ENCODE assay signal across 8 mouse cellular contexts in the genomic region with DNA sequence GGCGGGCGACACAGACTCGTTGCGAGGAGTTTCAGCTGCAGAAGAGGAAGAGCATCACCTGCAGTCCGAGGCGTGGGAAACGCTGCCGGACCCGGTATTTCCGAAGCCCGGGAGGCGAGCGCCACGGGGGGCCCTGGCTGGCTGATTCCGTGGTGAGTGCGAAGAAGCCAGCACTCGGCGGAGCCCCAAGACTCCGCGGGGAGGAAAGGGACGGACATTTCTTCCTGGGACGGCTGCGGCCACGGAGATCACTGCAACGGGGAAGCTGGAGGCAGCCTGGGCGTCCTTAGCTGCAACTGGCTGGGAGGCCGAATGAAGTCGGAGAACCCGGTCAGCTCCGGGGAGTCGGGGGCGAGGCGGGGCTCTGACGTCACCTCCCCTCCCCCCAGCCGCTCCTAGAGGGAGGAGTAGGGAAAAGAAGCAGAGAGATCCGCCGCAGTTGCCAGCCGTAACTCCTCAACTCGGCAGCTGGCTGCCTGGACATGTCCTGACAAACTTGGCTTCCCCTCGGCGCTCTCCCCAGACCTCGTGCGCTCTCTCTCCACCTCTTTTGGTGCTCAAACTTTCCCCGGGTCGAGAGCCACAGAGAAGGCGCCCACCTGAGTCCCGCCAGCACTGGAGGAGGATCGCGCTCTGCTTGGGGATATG. TPM values are rescaled to one million over a fixed set of nuclear protein-coding genes. Genes with fewer than 3 reads are reported as not detected.
A peak's percentile ranks its signal among the peaks of the same experiment; 100 is the strongest.
DNase-seq lines count a peak whose midpoint lies in the region; ATAC-seq lines count a peak whose summit lies in the region.

Fat1 (plus strand) TSS at position 598 of the 648 bp plus-strand sequence.

- no peaks in the 10 kb centered on the region for H3K9me3 ChIP-seq in intestine, embryonic 14.5 days (ENCODE audit: control insufficient read depth, low read length)
- H3K9me3 ChIP-seq in midbrain, embryonic 11.5 days (ENCODE audit: control insufficient read depth, low read length), result no peaks in the 10 kb centered on the region
- no peaks in the 10 kb centered on the region for H3K9me3 ChIP-seq in stomach, embryonic 14.5 days (ENCODE audit: control insufficient read depth, low read depth, low read length)

- peak within 1 kb of the TSS; percentile 95 for H3K27ac ChIP-seq in intestine, embryonic 14.5 days (ENCODE audit: low read depth)
- H3K27ac ChIP-seq in midbrain, embryonic 11.5 days (ENCODE audit: low read depth, low read length), result peak within 1 kb of the TSS; percentile 80
- H3K27ac ChIP-seq in stomach, embryonic 14.5 days (ENCODE audit: low read length), result peak within 1 kb of the TSS; percentile 97

- peak; percentile 74 for ATAC-seq in intestine, embryonic 14.5 days (replicated peaks; ENCODE audit: low FRiP score, low TSS enrichment, low read depth)
- ATAC-seq in midbrain, embryonic 11.5 days (ENCODE audit: low FRiP score), result peak; percentile 73
- ATAC-seq in stomach, embryonic 14.5 days (ENCODE audit: insufficient number of reproducible peaks, insufficient read depth, low FRiP score, low read depth), result peak; percentile 76
- no peak for ATAC-seq in activated CD4-positive, CD25-positive, alpha-beta regulatory T cell, adult 4 months

- no peaks in the 10 kb centered on the region for H3K27me3 ChIP-seq in intestine, embryonic 14.5 days (replicated peaks; ENCODE audit: control insufficient read depth, insufficient read depth, low read length)
- H3K27me3 ChIP-seq in midbrain, embryonic 11.5 days (ENCODE audit: control insufficient read depth, insufficient read depth, low read length), result no peaks in the 10 kb centered on the region
- H3K27me3 ChIP-seq in stomach, embryonic 14.5 days (ENCODE audit: control insufficient read depth, insufficient read depth, low read length), result no peaks in the 10 kb centered on the region

- H3K4me2 ChIP-seq in intestine, embryonic 14.5 days (ENCODE audit: low read length), result peak within 1 kb of the TSS; percentile 69
- peak within 1 kb of the TSS; percentile 81 for H3K4me2 ChIP-seq in midbrain, embryonic 11.5 days
- peak within 1 kb of the TSS; percentile 73 for H3K4me2 ChIP-seq in stomach, embryonic 14.5 days (replicated peaks; ENCODE audit: low read depth, low read length)

- under 1% methylated on average over 49 of the region's 49 CpGs for WGBS in intestine, embryonic 14.5 days
- WGBS in midbrain, embryonic 11.5 days, result under 1% methylated on average over 47 of the region's 49 CpGs
- WGBS in stomach, embryonic 14.5 days, result under 1% methylated on average over 47 of the region's 49 CpGs

- H3K4me1 ChIP-seq in intestine, embryonic 14.5 days (replicated peaks; ENCODE audit: control insufficient read depth, insufficient read depth, low read length), result peaks cover 11% of the 10 kb centered on the region
- H3K4me1 ChIP-seq in midbrain, embryonic 11.5 days (ENCODE audit: control insufficient read depth, insufficient read depth, low read length), result peaks cover 5% of the 10 kb centered on the region; the same call in 1 of the 2 replicates
- H3K4me1 ChIP-seq in stomach, embryonic 14.5 days (ENCODE audit: control insufficient read depth, insufficient read depth, low read length), result 0 out of 2 replicates have a peak, but pooled peaks cover 5% of the 10 kb centered on the region

- intact Hi-C loops in gastrocnemius, postnatal 36 days (cut with DNase I), result loop anchor here (5.0 kb wide), 3 partner anchors 42 to 77 kb away; no protein-coding TSS in a partner anchor
- intact Hi-C loops in left cerebral cortex, postnatal 25 days (cut with DNase I), result loop anchor here (10.0 kb wide), 4 partner anchors 300 to 1560 kb away; no protein-coding TSS in a partner anchor

- peak within 1 kb of the TSS; percentile 81 for H3K4me3 ChIP-seq in intestine, embryonic 14.5 days (ENCODE audit: low read depth, low read length)
- H3K4me3 ChIP-seq in midbrain, embryonic 11.5 days (ENCODE audit: low read depth, low read length), result peak within 1 kb of the TSS; percentile 62
- peak within 1 kb of the TSS; percentile 76 for H3K4me3 ChIP-seq in stomach, embryonic 14.5 days (ENCODE audit: low read depth, low read length)

- DNase-seq in adrenal gland, postnatal 36 days, result peak; percentile 94 to 95
- peak; percentile 91 for DNase-seq in embryo, embryonic 11 days
- peak; percentile 77 to 78 for DNase-seq in gastrocnemius, postnatal 36 days
- peak; percentile 97 for DNase-seq in intestine, embryonic 14.5 days (ENCODE audit: low spot score)
- DNase-seq in left cerebral cortex, postnatal 25 days (ENCODE audit: low spot score in 2 of 2), result peak; percentile 67 to 75
- DNase-seq in midbrain, embryonic 11.5 days (ENCODE audit: low spot score, missing footprints), result peak; percentile 99

- H3K9ac ChIP-seq in intestine, embryonic 14.5 days (ENCODE audit: low read length), result peak within 1 kb of the TSS; percentile 63
- peak within 1 kb of the TSS; percentile 70 for H3K9ac ChIP-seq in midbrain, embryonic 11.5 days (ENCODE audit: low read length)
- H3K9ac ChIP-seq in stomach, embryonic 14.5 days (replicated peaks; ENCODE audit: low read depth, low read length), result peak within 1 kb of the TSS; percentile 59

- H3K36me3 ChIP-seq in intestine, embryonic 14.5 days (ENCODE audit: control insufficient read depth, insufficient read depth, low read length), result no peaks in the 10 kb centered on the region
- no peaks in the 10 kb centered on the region for H3K36me3 ChIP-seq in midbrain, embryonic 11.5 days (ENCODE audit: control insufficient read depth, insufficient read depth, low read length)
- H3K36me3 ChIP-seq in stomach, embryonic 14.5 days (ENCODE audit: control insufficient read depth, insufficient read depth, low read length), result no peaks in the 10 kb centered on the region

RNA-seq across cellular contexts. Expression of gene Fat1, which starts in this region (rescaled TPM):
- 100 to 1,000 TPM in 1 of 2 experiments, 10 to 100 TPM in 1; 79.2 to 110 TPM for total RNA-seq in adrenal gland, postnatal 36 days (2021)
- 1 to 10 TPM; 3.4 to 4.3 TPM for total RNA-seq in gastrocnemius, postnatal 36 days (2021)
- polyA plus RNA-seq in intestine, embryonic 14.5 days (2014; fragmentation: Nextera tagmentation; extraction: Ambion mirVana), result 29.3 and 29.7 TPM in 2 replicates
- total RNA-seq in left cerebral cortex, postnatal 25 days (2021), result 10 to 100 TPM; 30.9 to 35.8 TPM
- polyA plus RNA-seq in midbrain, embryonic 11.5 days (2014; fragmentation: Nextera tagmentation; extraction: Ambion mirVana), result 23.1 and 25.1 TPM in 2 replicates
- 37.8 and 41.2 TPM in 2 replicates for polyA plus RNA-seq in stomach, embryonic 14.5 days (2014; fragmentation: Nextera tagmentation; extraction: Ambion mirVana)
- under 1 TPM in 1 of 2 experiments, not detected in 1; 0.34 TPM for polyA plus RNA-seq in activated CD4-positive, CD25-positive, alpha-beta regulatory T cell, adult 4 months (2017; shearing (Covaris generic))

Comparison
In these comparisons a context has a peak if more than half of its experiments do, and no peak if none do; other contexts are left out.
1. RNA of gene Fat1 (total RNA-seq): 79.2 to 110 TPM in adrenal gland, postnatal 36 days and 30.9 to 35.8 TPM in left cerebral cortex, postnatal 25 days; 3.4 to 4.3 TPM in gastrocnemius, postnatal 36 days; every median in the first group is over 4 times any median in the second.
2. RNA of gene Fat1 (polyA plus RNA-seq): 37.8 to 41.2 TPM in stomach, embryonic 14.5 days, 29.3 to 29.7 TPM in intestine, embryonic 14.5 days and 23.1 to 25.1 TPM in midbrain, embryonic 11.5 days; 0.34 TPM in activated CD4-positive, CD25-positive, alpha-beta regulatory T cell, adult 4 months; every median in the first group is over 10 times any median in the second.
3. Peak in every context shown above with its lines, with median percentiles within 50 percentile points of each other: DNase-seq, H3K27ac ChIP-seq, H3K4me2 ChIP-seq, H3K4me3 ChIP-seq and H3K9ac ChIP-seq.